Mouse (Mus musculus) bone marrow macrophage, adult 2 months (primary cell): ENCODE data around the gene Gadd45gip1.

ENCODE experiments used
- CTCF ChIP-seq: IDR thresholded peaks from 2 replicates; pipeline ENCODE4 v1.5.1; 2012; ENCODE audit warnings: low read depth, mild to moderate bottlenecking, low read length, moderate library complexity
- POLR2A ChIP-seq: IDR thresholded peaks from 2 replicates; pipeline ENCODE4 v1.6.1; 2012; ENCODE audit warnings: mild to moderate bottlenecking, low read depth, low read length, borderline replicate concordance

DNA sequence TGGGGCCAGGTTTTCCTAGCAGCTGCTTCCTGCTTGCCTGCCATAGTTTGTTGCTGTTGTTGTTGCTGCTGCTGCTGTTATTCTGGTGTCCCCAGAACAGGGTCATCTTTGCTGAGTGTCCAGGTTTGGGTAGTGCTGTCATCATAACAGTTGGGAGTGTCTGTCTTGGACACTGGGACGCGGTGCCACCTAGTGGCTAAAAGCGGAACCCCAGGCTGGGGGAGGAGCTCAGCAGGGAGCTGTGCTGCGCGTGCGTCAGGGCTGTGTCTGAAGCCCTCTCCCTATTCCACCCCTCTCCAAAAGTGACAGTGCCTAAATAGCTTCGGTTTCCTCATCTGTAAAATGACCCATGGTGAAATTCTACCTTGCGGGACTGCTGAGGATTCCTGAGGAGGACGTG lies 15.8 kb upstream of the Gadd45gip1 start:
- peak; percentile 63; the same call in 1 of the 2 replicates for TF ChIP-seq CTCF
- TF ChIP-seq POLR2A = no peak
